Mouse (Mus musculus): Measurements from ENCODE around the gene Vcp.

DNA sequence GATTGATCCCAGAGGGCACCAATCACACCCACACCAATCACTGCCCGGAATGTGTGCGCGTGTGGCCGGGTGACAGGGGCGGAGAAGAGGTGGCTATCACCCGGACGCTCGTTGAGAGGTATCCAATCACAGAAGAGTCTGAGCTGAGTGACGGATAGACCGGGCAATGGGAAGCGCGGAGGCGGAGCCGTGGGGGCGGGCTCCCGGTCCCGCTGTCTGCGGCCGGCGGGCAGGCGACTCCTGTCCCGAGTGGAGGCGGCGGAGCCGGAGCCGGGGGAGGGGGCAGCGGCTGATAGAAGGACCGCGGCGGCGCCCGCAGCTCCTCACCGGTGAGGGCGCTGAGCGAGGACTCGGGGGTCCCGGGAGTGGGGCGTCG is 50.6 kb downstream of the Vcp start, which contains the start of gene Dnajb5:
- no peak for TF ChIP-seq CTCF (IDR thresholded peaks at IDR 0.05; ENCODE audit: control insufficient read depth, insufficient read depth, insufficient replicate concordance, low read depth, low read length)
- peak; percentile 58; the same call in 1 of the 2 replicates for TF ChIP-seq POLR2A (IDR thresholded peaks at IDR 0.05; ENCODE audit: control insufficient read depth, low read depth, low read length)
